Mouse (Mus musculus): ENCODE measurements at regions not wholly inside any gene's neighbourhood (a gene's known extent, or its start where the extent isn't known, plus 50 kb on each side); places are given as distances from the start of the nearest gene placed in this dataset.

DNA sequence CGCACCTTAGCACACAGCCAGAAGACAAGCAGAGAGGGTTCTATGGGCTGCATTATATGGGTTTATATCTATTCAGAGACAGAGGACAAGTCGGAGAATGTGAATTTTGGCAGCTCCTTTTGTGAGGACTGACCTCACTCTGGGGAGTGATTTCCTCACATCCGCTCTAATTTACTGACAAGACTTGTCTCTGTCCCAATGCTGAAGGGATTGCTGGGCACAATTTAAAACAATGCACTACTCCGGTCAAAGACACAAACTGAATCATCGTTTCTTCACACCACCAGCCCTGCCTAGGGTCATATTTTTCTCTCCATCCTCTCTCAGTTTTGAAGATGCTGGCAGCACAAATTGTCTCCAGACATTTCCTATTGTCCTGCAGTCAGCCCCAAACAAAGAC lies 438.2 kb upstream of the Gm10131 start:
- TF ChIP-seq POLR2A (IDR thresholded peaks at IDR 0.05; ENCODE audit: borderline replicate concordance, insufficient read depth, low read length) (no peak), CTCF (IDR thresholded peaks at IDR 0.05; ENCODE audit: borderline replicate concordance, insufficient read depth, low read depth, low read length) (no peak)
